Mouse (Mus musculus): Measurements from ENCODE around the gene Ascc1. TPM values are rescaled to one million over a fixed set of nuclear protein-coding genes. Genes with fewer than 3 reads are reported as not detected.

The Ascc1 gene
- total and polyA plus RNA-seq, 2 experiments: 10.8 to 12.9 TPM

DNA sequence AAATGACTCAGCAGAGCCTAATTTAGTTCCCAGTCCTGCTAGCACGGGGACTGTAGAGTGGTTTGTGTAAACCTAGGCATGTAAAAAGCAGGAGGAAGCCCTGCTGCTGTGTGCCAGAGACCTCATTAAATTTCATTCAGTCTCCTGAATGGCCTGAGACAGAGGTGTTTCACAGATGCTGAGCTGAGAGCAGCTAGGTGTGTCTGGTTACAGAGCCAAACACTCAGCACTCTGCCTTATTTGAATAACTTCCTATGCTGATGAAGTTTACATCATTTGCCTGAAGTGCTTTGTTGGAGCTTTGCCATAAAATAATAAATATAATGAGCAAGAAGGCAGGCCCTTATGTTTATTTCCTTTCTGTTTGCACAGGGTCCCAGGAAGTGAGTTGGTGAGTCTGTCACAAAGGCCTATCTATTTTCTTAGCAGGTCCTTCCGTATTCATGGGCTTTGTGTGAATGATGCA lies 25.0 kb downstream of the Ascc1 start:
- Histone ChIP-seq H3K79me2 (ENCODE audit: control insufficient read depth, insufficient read depth, low read length) (no peaks in the 10 kb centered on the region), H3K4me3 (ENCODE audit: insufficient read depth, low read depth, low read length) (no peak overlapping the region), H3K36me3 (ENCODE audit: control insufficient read depth, insufficient read depth, low read length) (no peaks in the 10 kb centered on the region; the same call in 1 of the 2 replicates), H3K9ac (ENCODE audit: low read depth, low read length) (no peak overlapping the region), H3K27ac (replicated peaks; ENCODE audit: insufficient read depth, low read depth, low read length) (no peak overlapping the region), H3K27me3 (ENCODE audit: control insufficient read depth, insufficient read depth, low read length) (no peaks in the 10 kb centered on the region), H3K4me1 (ENCODE audit: control insufficient read depth, insufficient read depth, low read length) (no peaks in the 10 kb centered on the region)
- DNase-seq (ENCODE audit: extremely low read depth, low read depth, low spot score): no peak
- WGBS: 85% methylated on average over 2 of the region's 2 CpGs
- TF ChIP-seq CTCF (IDR thresholded peaks at IDR 0.05; ENCODE audit: low read depth, low read length) (no peak), POLR2A (IDR thresholded peaks at IDR 0.05; ENCODE audit: extremely low read depth, insufficient read depth, low read length) (no peak)

DNA sequence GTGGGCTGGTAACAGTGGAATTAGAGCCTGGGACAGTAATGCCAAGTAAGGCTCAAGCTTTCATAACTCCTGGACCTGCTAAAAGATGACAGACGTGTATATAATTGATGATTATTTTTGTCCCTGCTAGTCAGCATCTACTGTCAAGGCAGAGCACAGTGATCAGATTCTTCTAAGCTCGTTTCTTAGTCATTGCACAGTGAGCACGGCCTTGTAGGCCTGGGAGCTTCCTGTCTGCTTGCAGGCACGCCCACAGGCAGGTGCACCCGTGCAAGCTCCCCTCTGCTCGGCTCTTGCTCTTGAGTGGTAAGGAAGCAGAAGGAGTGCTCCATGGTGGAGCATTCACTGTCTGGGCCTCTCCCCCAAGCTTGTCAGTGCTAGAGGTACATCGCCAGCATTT lies 25.6 kb downstream of the Ascc1 start:
- Histone ChIP-seq H3K27ac (replicated peaks; ENCODE audit: insufficient read depth, low read depth, low read length) (no peak overlapping the region), H3K36me3 (ENCODE audit: control insufficient read depth, insufficient read depth, low read length) (no peaks in the 10 kb centered on the region; the same call in 1 of the 2 replicates), H3K79me2 (ENCODE audit: control insufficient read depth, insufficient read depth, low read length) (no peaks in the 10 kb centered on the region), H3K4me1 (ENCODE audit: control insufficient read depth, insufficient read depth, low read length) (no peaks in the 10 kb centered on the region), H3K27me3 (ENCODE audit: control insufficient read depth, insufficient read depth, low read length) (no peaks in the 10 kb centered on the region), H3K4me3 (ENCODE audit: insufficient read depth, low read depth, low read length) (no peak overlapping the region), H3K9ac (ENCODE audit: low read depth, low read length) (no peak overlapping the region)
- 92% methylated on average over 7 of the region's 7 CpGs for WGBS
- no peak for DNase-seq (ENCODE audit: extremely low read depth, low read depth, low spot score)
- TF ChIP-seq POLR2A (IDR thresholded peaks at IDR 0.05; ENCODE audit: extremely low read depth, insufficient read depth, low read length) (no peak), CTCF (IDR thresholded peaks at IDR 0.05; ENCODE audit: low read depth, low read length) (no peak)

DNA sequence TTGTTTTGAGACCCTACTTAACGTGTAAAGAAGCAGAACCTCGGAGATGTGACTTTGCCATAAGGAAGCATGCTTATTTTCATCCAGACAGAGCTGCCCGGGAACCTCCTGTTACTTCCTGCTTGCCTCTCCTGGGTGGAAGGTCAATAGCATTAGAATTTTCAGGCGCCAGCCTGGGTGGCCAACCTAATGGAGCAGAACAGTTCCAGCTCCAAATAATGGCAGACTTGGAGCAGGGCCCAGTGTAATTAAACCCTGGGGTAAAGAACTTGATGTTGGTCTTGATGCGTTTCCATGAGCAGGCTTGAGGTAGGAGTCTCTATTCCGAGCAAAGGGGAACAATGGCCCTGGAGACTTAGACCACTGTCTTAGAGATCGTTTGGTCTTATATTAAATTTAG lies 26.4 kb downstream of the Ascc1 start:
- 85% methylated on average over 7 of the region's 7 CpGs for WGBS
- H3K4me1 ChIP-seq (ENCODE audit: control insufficient read depth, insufficient read depth, low read length): no peaks in the 10 kb centered on the region
- H3K4me3 ChIP-seq (ENCODE audit: insufficient read depth, low read depth, low read length): no peak overlapping the region
- no peaks in the 10 kb centered on the region for H3K79me2 ChIP-seq (ENCODE audit: control insufficient read depth, insufficient read depth, low read length)
- H3K27ac ChIP-seq (replicated peaks; ENCODE audit: insufficient read depth, low read depth, low read length): no peak overlapping the region
- no peaks in the 10 kb centered on the region for H3K27me3 ChIP-seq (ENCODE audit: control insufficient read depth, insufficient read depth, low read length)
- no peaks in the 10 kb centered on the region; the same call in 1 of the 2 replicates for H3K36me3 ChIP-seq (ENCODE audit: control insufficient read depth, insufficient read depth, low read length)
- H3K9ac ChIP-seq (ENCODE audit: low read depth, low read length): no peak overlapping the region
- DNase-seq (ENCODE audit: extremely low read depth, low read depth, low spot score): no peak
- TF ChIP-seq POLR2A (IDR thresholded peaks at IDR 0.05; ENCODE audit: extremely low read depth, insufficient read depth, low read length) (no peak), CTCF (IDR thresholded peaks at IDR 0.05; ENCODE audit: low read depth, low read length) (no peak)

DNA sequence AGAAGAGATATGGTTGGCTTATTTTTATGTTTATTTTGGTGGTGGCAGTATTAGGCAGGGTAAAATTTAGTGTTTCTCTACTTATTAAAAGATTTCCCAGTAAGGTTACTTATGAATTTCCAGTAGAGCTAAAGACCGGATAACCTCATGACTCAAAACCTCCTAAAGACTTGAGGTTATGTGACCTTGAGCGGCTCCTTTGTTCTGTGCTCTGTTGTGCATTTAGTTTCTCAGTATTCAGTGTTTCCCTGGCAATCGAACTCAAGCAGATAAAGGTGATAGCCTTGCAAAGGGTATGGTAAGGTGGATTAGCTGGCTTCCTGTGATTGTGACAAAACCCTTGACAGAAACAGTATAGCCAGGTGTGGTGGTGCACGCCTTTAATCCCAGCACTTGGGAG lies 26.8 kb downstream of the Ascc1 start:
- no peaks in the 10 kb centered on the region for H3K27me3 ChIP-seq (ENCODE audit: control insufficient read depth, insufficient read depth, low read length)
- H3K4me3 ChIP-seq (ENCODE audit: insufficient read depth, low read depth, low read length): no peak overlapping the region
- TF ChIP-seq POLR2A (IDR thresholded peaks at IDR 0.05; ENCODE audit: extremely low read depth, insufficient read depth, low read length): no peak
- no peak for TF ChIP-seq CTCF (IDR thresholded peaks at IDR 0.05; ENCODE audit: low read depth, low read length)
- H3K79me2 ChIP-seq (ENCODE audit: control insufficient read depth, insufficient read depth, low read length): no peaks in the 10 kb centered on the region
- H3K36me3 ChIP-seq (ENCODE audit: control insufficient read depth, insufficient read depth, low read length): no peaks in the 10 kb centered on the region; the same call in 1 of the 2 replicates
- no peak overlapping the region for H3K9ac ChIP-seq (ENCODE audit: low read depth, low read length)
- H3K4me1 ChIP-seq (ENCODE audit: control insufficient read depth, insufficient read depth, low read length): no peaks in the 10 kb centered on the region
- no peak for DNase-seq (ENCODE audit: extremely low read depth, low read depth, low spot score)
- WGBS: 94% methylated on average over 4 of the region's 4 CpGs
- no peak overlapping the region for H3K27ac ChIP-seq (replicated peaks; ENCODE audit: insufficient read depth, low read depth, low read length)

DNA sequence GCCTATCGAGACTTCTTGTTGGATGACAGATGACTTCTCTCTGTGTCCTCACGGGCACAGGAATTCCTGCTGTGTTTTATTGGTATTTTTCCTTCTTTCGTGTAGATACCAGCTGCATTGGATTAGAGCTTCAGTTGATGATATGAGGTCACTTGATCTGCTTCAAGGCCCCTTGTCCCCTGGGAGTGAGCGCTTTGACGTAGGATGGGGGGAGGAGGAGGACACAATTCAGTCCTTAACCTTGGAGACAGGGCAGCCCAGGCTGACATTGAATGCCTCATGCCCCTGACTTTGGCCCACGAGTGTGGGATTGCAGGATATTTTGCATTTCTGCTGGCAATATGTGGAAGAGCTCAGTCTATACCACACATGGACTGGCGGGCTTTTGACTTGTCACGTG lies 29.0 kb downstream of the Ascc1 start:
- Histone ChIP-seq H3K36me3 (ENCODE audit: control insufficient read depth, insufficient read depth, low read length) (no peaks in the 10 kb centered on the region; the same call in 1 of the 2 replicates), H3K4me3 (ENCODE audit: insufficient read depth, low read depth, low read length) (no peak overlapping the region), H3K4me1 (ENCODE audit: control insufficient read depth, insufficient read depth, low read length) (no peaks in the 10 kb centered on the region), H3K27ac (replicated peaks; ENCODE audit: insufficient read depth, low read depth, low read length) (no peak overlapping the region), H3K9ac (ENCODE audit: low read depth, low read length) (no peak overlapping the region), H3K79me2 (ENCODE audit: control insufficient read depth, insufficient read depth, low read length) (no peaks in the 10 kb centered on the region), H3K27me3 (ENCODE audit: control insufficient read depth, insufficient read depth, low read length) (no peaks in the 10 kb centered on the region)
- WGBS: 92% methylated on average over 8 of the region's 8 CpGs
- TF ChIP-seq CTCF (IDR thresholded peaks at IDR 0.05; ENCODE audit: low read depth, low read length): no peak
- no peak for TF ChIP-seq POLR2A (IDR thresholded peaks at IDR 0.05; ENCODE audit: extremely low read depth, insufficient read depth, low read length)
- no peak for DNase-seq (ENCODE audit: extremely low read depth, low read depth, low spot score)

DNA sequence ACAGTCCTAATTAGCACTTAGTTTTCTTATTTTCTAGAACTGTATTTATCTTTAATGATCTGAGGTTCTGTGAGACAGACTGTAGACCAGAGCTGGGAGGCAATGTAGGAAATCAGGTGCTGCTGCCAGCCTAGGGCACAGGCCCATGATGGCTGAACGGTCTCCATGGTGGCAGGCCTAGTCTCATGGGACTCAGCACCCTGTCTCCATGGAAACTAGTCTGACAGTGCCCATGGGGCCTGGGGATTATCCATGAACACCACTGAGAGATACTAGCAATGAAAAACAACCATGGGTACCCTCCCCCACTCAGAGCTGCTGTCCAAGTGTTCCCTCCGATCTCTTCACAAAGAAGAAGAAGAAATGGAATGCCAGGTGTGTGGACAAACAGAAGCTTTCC lies 29.4 kb downstream of the Ascc1 start:
- TF ChIP-seq POLR2A (IDR thresholded peaks at IDR 0.05; ENCODE audit: extremely low read depth, insufficient read depth, low read length) (no peak), CTCF (IDR thresholded peaks at IDR 0.05; ENCODE audit: low read depth, low read length) (no peak)

More for the DNA sequence above, 29.4 kb downstream of the Ascc1 start:
- Histone ChIP-seq H3K79me2 (ENCODE audit: control insufficient read depth, insufficient read depth, low read length) (no peaks in the 10 kb centered on the region), H3K4me3 (ENCODE audit: insufficient read depth, low read depth, low read length) (no peak overlapping the region), H3K4me1 (ENCODE audit: control insufficient read depth, insufficient read depth, low read length) (no peaks in the 10 kb centered on the region), H3K9ac (ENCODE audit: low read depth, low read length) (no peak overlapping the region), H3K27me3 (ENCODE audit: control insufficient read depth, insufficient read depth, low read length) (no peaks in the 10 kb centered on the region), H3K27ac (replicated peaks; ENCODE audit: insufficient read depth, low read depth, low read length) (no peak overlapping the region), H3K36me3 (ENCODE audit: control insufficient read depth, insufficient read depth, low read length) (no peaks in the 10 kb centered on the region; the same call in 1 of the 2 replicates)
- DNase-seq (ENCODE audit: extremely low read depth, low read depth, low spot score): no peak
- 93% methylated on average over 2 of the region's 2 CpGs for WGBS

Data from liver, adult 2 months (tissue).